Mouse (Mus musculus): ENCODE data around the gene Fam19a5.

Gene Fam19a5

GRCm38 (mm10) chr15:87736345-87736744 lies 192.2 kb downstream of the Fam19a5 start:
- no peak for DNase-seq

DNA sequence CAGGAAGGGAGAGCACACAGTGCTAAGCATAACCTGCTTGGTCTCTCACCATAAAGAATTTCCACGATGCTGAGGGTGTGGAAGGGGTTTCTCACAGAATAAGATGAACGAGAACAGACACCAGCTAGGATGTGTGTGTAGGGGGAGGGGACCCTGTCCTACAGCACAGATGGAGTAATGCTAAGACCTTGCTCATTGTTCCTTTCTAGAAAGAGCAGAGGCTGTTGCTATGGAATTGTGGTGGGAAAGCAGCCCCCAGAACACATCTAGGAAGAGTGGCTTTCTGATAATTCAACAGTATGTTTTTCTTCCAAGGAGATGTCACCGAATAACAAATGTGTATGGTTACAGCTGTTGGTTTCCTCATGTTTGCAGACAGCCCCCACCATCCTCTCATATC lies 211.4 kb downstream of the Fam19a5 start:
- DNase-seq, result no peak

GRCm38 (mm10) chr15:87765876-87766275 lies 221.8 kb downstream of the Fam19a5 start:
- DNase-seq, result no peak

DNA sequence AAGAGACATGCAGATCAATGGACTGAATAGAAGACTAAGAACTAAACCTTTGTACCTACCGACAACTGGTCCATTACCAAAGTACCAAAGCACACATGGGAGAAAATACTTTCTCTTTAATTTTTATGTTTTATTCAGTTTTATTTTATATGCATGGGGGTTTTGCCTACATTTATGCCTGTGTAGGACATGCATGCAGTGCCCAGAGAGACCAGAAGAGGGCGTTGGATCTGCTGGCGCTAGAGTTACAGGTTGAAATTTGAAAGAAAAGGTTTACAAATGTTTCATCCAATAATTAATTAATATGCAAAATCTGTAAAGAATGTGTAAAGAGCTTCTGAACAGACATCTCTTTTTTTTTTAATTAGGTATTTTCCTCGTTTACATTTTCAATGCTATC lies 229.9 kb downstream of the Fam19a5 start:
- DNase-seq, result no peak

DNA sequence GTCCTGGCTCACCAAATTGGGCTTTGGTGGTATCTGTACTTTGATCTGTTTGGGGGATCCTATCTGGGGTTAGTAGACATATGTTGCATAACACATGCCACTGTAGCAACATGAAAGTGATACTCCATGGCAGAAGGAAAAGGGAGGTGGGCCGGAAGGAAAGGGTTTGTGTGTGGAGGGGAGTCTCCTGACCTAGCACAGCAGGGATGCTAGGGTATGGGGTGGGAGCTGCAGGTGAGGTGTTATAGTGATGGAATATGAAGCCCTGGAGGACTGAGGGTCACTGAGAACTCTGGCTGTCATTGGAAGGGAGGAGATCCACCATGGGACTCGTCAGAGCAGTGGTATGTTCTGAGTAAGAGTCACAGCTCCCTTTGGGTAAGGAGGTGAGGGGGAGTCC lies 239.2 kb downstream of the Fam19a5 start:
- DNase-seq, result no peak

DNA sequence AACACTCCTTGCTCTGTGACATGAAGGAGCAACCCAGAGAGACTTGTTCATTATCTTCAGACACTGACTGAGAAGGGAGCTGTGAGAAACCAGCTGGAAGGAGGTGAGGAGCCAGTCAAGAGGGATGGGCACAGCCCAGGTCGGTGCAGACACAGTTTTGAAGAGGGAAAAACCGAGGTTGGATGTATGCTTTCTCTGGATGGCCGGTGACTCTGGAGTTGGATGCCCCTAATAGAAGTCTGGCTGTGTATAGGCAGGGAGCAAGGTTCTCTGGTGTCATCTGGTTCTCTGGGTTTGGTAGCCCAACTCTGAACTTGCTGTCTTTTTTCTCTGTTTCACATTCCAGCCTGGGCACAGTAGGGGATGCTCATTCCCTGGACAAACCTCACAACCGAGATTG lies 245.6 kb downstream of the Fam19a5 start:
- no peak for DNase-seq

DNA sequence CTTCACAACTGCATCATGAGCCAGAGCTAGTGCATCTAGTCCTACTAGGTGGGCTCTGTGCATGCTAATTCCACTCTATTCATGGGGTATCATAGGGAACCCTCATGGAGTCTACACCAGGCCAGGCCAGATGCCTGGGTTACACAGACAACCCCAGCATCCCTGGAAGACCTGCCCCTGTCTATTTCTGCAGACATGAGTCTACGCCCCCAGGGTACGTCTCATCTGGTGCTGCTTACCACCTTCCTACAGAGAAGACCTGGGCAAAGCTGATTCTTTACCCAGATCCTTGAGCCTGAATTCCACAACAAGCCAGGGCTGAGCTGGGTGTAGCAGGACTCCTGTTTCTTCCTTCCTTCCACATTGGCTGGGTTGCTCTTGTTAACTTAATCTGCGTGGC lies 249.6 kb downstream of the Fam19a5 start:
- DNase-seq, result no peak

- DNase-seq, result no peak
Measured at GRCm38 (mm10) chr15:87796571-87796970, 252.5 kb downstream of the Fam19a5 start.
